Mouse (Mus musculus): ENCODE measurements around the gene Tcta. TPM values are rescaled to one million over a fixed set of nuclear protein-coding genes. Genes with fewer than 3 reads are reported as not detected.
A peak's percentile ranks its signal among the peaks of the same experiment; 100 is the strongest.
"Not testable (repeated sequence)": the region's sequence is repeated elsewhere in the genome, so short reads cannot be mapped to it uniquely, and the experiment has no call there.

The Tcta gene
- polyA plus RNA-seq, 1 experiment = 6.8 TPM

GRCm38 (mm10) chr9:108290016-108290750 lies 15.8 kb downstream of the Tcta start, which contains the start of gene Nicn1:
Gene Nicn1 (plus strand): TSS chr9:108290429.
- Histone ChIP-seq H3K27me3 (replicated peaks) (no peaks in the 10 kb centered on the region), H3K9me3 (no peaks in the 10 kb centered on the region), H3K4me1 (peaks cover 27% of the 10 kb centered on the region), H3K36me3 (replicated peaks; ENCODE audit: low read length) (no peaks in the 10 kb centered on the region), H3K4me3 (replicated peaks) (peak within 1 kb of the TSS; percentile 94)
- TF ChIP-seq GATA1 (IDR thresholded peaks at IDR 0.05; ENCODE audit: borderline replicate concordance, low read length) (peak; percentile 32; the same call in 1 of the 3 replicates), FLI1 (IDR thresholded peaks at IDR 0.05; ENCODE audit: low read length) (no peak)

- Histone ChIP-seq H3K36me3 (replicated peaks; ENCODE audit: low read length) (no peaks in the 10 kb centered on the region), H3K4me3 (replicated peaks) (no peak overlapping the region), H3K9me3 (no peaks in the 10 kb centered on the region), H3K27me3 (replicated peaks) (no peaks in the 10 kb centered on the region), H3K4me1 (peaks cover 29% of the 10 kb centered on the region)
- TF ChIP-seq GATA1 (IDR thresholded peaks at IDR 0.05; ENCODE audit: borderline replicate concordance, low read length) (no peak), FLI1 (IDR thresholded peaks at IDR 0.05; ENCODE audit: low read length) (no peak)
Measured at GRCm38 (mm10) chr9:108289347-108289746, 16.6 kb downstream of the Tcta start.

GRCm38 (mm10) chr9:108287526-108288238 lies 18.3 kb downstream of the Tcta start:
- H3K4me3 ChIP-seq (replicated peaks); H3K27me3 ChIP-seq (replicated peaks); H3K9me3 ChIP-seq; H3K36me3 ChIP-seq (replicated peaks; ENCODE audit: low read length): not testable (repeated sequence)
- peaks cover 24% of the 10 kb centered on the region for H3K4me1 ChIP-seq

- Histone ChIP-seq H3K4me1 (peaks cover 20% of the 10 kb centered on the region), H3K9me3 (no peaks in the 10 kb centered on the region), H3K4me3 (replicated peaks) (peak overlapping the region; percentile 70), H3K27me3 (replicated peaks) (no peaks in the 10 kb centered on the region), H3K36me3 (replicated peaks; ENCODE audit: low read length) (no peaks in the 10 kb centered on the region)
- no peak for TF ChIP-seq GATA1 (IDR thresholded peaks at IDR 0.05; ENCODE audit: borderline replicate concordance, low read length)
- no peak for TF ChIP-seq FLI1 (IDR thresholded peaks at IDR 0.05; ENCODE audit: low read length)
Measured at GRCm38 (mm10) chr9:108284410-108284809, 21.6 kb downstream of the Tcta start.

GRCm38 (mm10) chr9:108280071-108280828 lies 25.7 kb downstream of the Tcta start:
- H3K4me1 ChIP-seq = peaks cover 25% of the 10 kb centered on the region
- H3K9me3 ChIP-seq = no peaks in the 10 kb centered on the region
- no peaks in the 10 kb centered on the region for H3K36me3 ChIP-seq (replicated peaks; ENCODE audit: low read length)
- TF ChIP-seq FLI1 (IDR thresholded peaks at IDR 0.05; ENCODE audit: low read length) (no peak), GATA1 (IDR thresholded peaks at IDR 0.05; ENCODE audit: borderline replicate concordance, low read length) (no peak)
- H3K27me3 ChIP-seq (replicated peaks) = peaks cover 7% of the 10 kb centered on the region
- peak overlapping the region; percentile 39 for H3K4me3 ChIP-seq (replicated peaks)

- Histone ChIP-seq H3K4me1 (peaks cover 24% of the 10 kb centered on the region), H3K9me3 (no peaks in the 10 kb centered on the region), H3K36me3 (replicated peaks; ENCODE audit: low read length) (no peaks in the 10 kb centered on the region), H3K27me3 (replicated peaks) (peaks cover 18% of the 10 kb centered on the region), H3K4me3 (replicated peaks) (no peak overlapping the region)
- TF ChIP-seq GATA1 (IDR thresholded peaks at IDR 0.05; ENCODE audit: borderline replicate concordance, low read length) (no peak), FLI1 (IDR thresholded peaks at IDR 0.05; ENCODE audit: low read length) (no peak)
Measured at GRCm38 (mm10) chr9:108278697-108279450, 27.1 kb downstream of the Tcta start.

GRCm38 (mm10) chr9:108275331-108275659 lies 30.7 kb downstream of the Tcta start:
- Histone ChIP-seq H3K9me3 (no peaks in the 10 kb centered on the region), H3K27me3 (replicated peaks) (peaks cover 41% of the 10 kb centered on the region), H3K4me1 (peaks cover 20% of the 10 kb centered on the region), H3K36me3 (replicated peaks; ENCODE audit: low read length) (no peaks in the 10 kb centered on the region), H3K4me3 (replicated peaks) (no peak overlapping the region)
- TF ChIP-seq FLI1 (IDR thresholded peaks at IDR 0.05; ENCODE audit: low read length) = no peak
- no peak for TF ChIP-seq GATA1 (IDR thresholded peaks at IDR 0.05; ENCODE audit: borderline replicate concordance, low read length)

GRCm38 (mm10) chr9:108274476-108275330 lies 31.3 kb downstream of the Tcta start:
- H3K4me1 ChIP-seq = peaks cover 14% of the 10 kb centered on the region
- no peak for TF ChIP-seq GATA1 (IDR thresholded peaks at IDR 0.05; ENCODE audit: borderline replicate concordance, low read length)
- TF ChIP-seq FLI1 (IDR thresholded peaks at IDR 0.05; ENCODE audit: low read length) = no peak
- no peaks in the 10 kb centered on the region for H3K36me3 ChIP-seq (replicated peaks; ENCODE audit: low read length)
- no peak overlapping the region for H3K4me3 ChIP-seq (replicated peaks)
- no peaks in the 10 kb centered on the region for H3K9me3 ChIP-seq
- peaks cover 42% of the 10 kb centered on the region for H3K27me3 ChIP-seq (replicated peaks)

GRCm38 (mm10) chr9:108273485-108273884 lies 32.5 kb downstream of the Tcta start:
- peaks cover 45% of the 10 kb centered on the region for H3K27me3 ChIP-seq (replicated peaks)
- H3K4me3 ChIP-seq (replicated peaks) = no peak overlapping the region
- TF ChIP-seq GATA1 (IDR thresholded peaks at IDR 0.05; ENCODE audit: borderline replicate concordance, low read length) = no peak
- TF ChIP-seq FLI1 (IDR thresholded peaks at IDR 0.05; ENCODE audit: low read length) = no peak
- H3K4me1 ChIP-seq = peaks cover 9% of the 10 kb centered on the region
- H3K9me3 ChIP-seq = no peaks in the 10 kb centered on the region
- no peaks in the 10 kb centered on the region for H3K36me3 ChIP-seq (replicated peaks; ENCODE audit: low read length)

Data from megakaryocyte, embryonic 14.5 days (primary cell).